Mouse (Mus musculus) MEL (cell line): ENCODE results near the gene Ptcra. TPM values are rescaled to one million over a fixed set of nuclear protein-coding genes. Genes with fewer than 3 reads are reported as not detected.

Experiments
- DNase-seq: peaks from one replicate; pipeline ENCODE4 v3.0.0; 2011; ENCODE audit warnings: low read depth, low spot score
- H3K27ac ChIP-seq: 2 replicates; pipeline ENCODE4 v1.5.1; 2012; ENCODE audit warnings: low read depth, mild to moderate bottlenecking, control low read depth, low read length, moderate library complexity; ENCODE audit not compliant: control insufficient read depth
- H3K27me3 ChIP-seq, 2 experiments: fragments of 150-350 bp in 1 of 2; sonication (generic) in 1 of 2; 2 replicates each; pipeline ENCODE4 v1.6.1; 2012; ENCODE audit warnings: low read length in 2 of 2, mild to moderate bottlenecking in 2 of 2, improper control_type of control experiment in 1 of 2, moderate library complexity in 1 of 2; ENCODE audit not compliant: insufficient read depth in 2 of 2, control insufficient read depth in 1 of 2
- H3K36me3 ChIP-seq, 2 experiments: 2 replicates each; pipeline ENCODE4 v1.6.1; 2012 to 2014; ENCODE audit warnings: low read length in 2 of 2, improper control_type of control experiment in 1 of 2, inconsistent platforms in 1 of 2, mild to moderate bottlenecking in 1 of 2; ENCODE audit not compliant: insufficient read depth in 2 of 2, control insufficient read depth in 1 of 2
- H3K4me1 ChIP-seq, 2 experiments: fragments of 150-350 bp in 1 of 2; sonication (generic) in 1 of 2; 2 replicates each; pipeline ENCODE4 v1.6.1; 2012; ENCODE audit warnings: low read length in 2 of 2, improper control_type of control experiment in 1 of 2, mild to moderate bottlenecking in 1 of 2; ENCODE audit not compliant: insufficient read depth in 2 of 2, control insufficient read depth in 1 of 2
- H3K4me3 ChIP-seq, 2 experiments: fragments of 150-350 bp in 1 of 2; sonication (generic) in 1 of 2; 2 replicates each; pipeline ENCODE4 v1.5.1; 2012; ENCODE audit warnings: low read depth in 2 of 2, low read length in 2 of 2, mild to moderate bottlenecking in 2 of 2, moderate library complexity in 2 of 2, control low read depth in 1 of 2, improper control_type of control experiment in 1 of 2; ENCODE audit not compliant: control insufficient read depth in 1 of 2, insufficient read depth in 1 of 2
- H3K79me2 ChIP-seq: 2 replicates; pipeline ENCODE4 v1.6.1; 2012; ENCODE audit warnings: mild to moderate bottlenecking, low read length, moderate library complexity; ENCODE audit not compliant: control insufficient read depth, poor library complexity, insufficient read depth
- H3K9ac ChIP-seq: 2 replicates; pipeline ENCODE4 v1.6.1; 2012; ENCODE audit warnings: low read depth, mild to moderate bottlenecking, control low read depth, low read length, moderate library complexity; ENCODE audit not compliant: control insufficient read depth, poor library complexity, severe bottlenecking
- H3K9me3 ChIP-seq: fragments of 150-350 bp; sonication (generic); replicated peaks from 2 replicates; pipeline ENCODE4 v1.6.1; 2012; ENCODE audit warnings: mild to moderate bottlenecking, low read length, improper control_type of control experiment, moderate library complexity; ENCODE audit not compliant: insufficient read depth
- BHLHE40 ChIP-seq: IDR thresholded peaks from 2 replicates; pipeline ENCODE4 v1.6.1; 2012; ENCODE audit warnings: low read depth, mild to moderate bottlenecking, inconsistent platforms, low read length, improper control_type of control experiment, borderline replicate concordance
- CHD1 ChIP-seq: IDR thresholded peaks from 2 replicates; pipeline ENCODE4 v1.6.1; 2012; ENCODE audit warnings: low read depth, mild to moderate bottlenecking, inconsistent platforms, low read length, improper control_type of control experiment
- CTCF ChIP-seq, 3 experiments: IDR thresholded peaks in 2 of 3; conservative IDR thresholded peaks in 1 of 3; 2 replicates each; pipeline ENCODE4 v1.5.1; 2011 to 2012; ENCODE audit warnings: low read length in 3 of 3, low read depth in 2 of 3, mild to moderate bottlenecking in 2 of 3, improper control_type of control experiment in 1 of 3, inconsistent platforms in 1 of 3, mixed read lengths in 1 of 3, moderate library complexity in 1 of 3; ENCODE audit not compliant: control insufficient read depth in 1 of 3, insufficient read depth in 1 of 3, poor library complexity in 1 of 3, severe bottlenecking in 1 of 3
- E2F4 ChIP-seq: IDR thresholded peaks from 2 replicates; pipeline ENCODE4 v1.6.1; 2011; ENCODE audit warnings: low read depth, low read length, improper control_type of control experiment, borderline replicate concordance
- ELF1 ChIP-seq: IDR thresholded peaks from 2 replicates; pipeline ENCODE4 v1.6.1; 2014; ENCODE audit warnings: low read depth, mild to moderate bottlenecking, inconsistent platforms, low read length, improper control_type of control experiment, moderate library complexity
- ETS1 ChIP-seq: IDR thresholded peaks from 2 replicates; pipeline ENCODE4 v1.6.1; 2012; ENCODE audit warnings: low read depth, mild to moderate bottlenecking, inconsistent platforms, low read length, improper control_type of control experiment, moderate library complexity
- HCFC1 ChIP-seq: IDR thresholded peaks from 2 replicates; pipeline ENCODE4 v1.6.1; 2012; ENCODE audit warnings: low read depth, mild to moderate bottlenecking, inconsistent platforms, low read length, improper control_type of control experiment, moderate library complexity
- KAT2A ChIP-seq: conservative IDR thresholded peaks from 2 replicates; pipeline ENCODE4 v1.6.1; 2012; ENCODE audit warnings: low read depth, low read length, improper control_type of control experiment, inconsistent platforms
- MAFK ChIP-seq: IDR thresholded peaks from 2 replicates; pipeline ENCODE4 v1.6.1; 2011; ENCODE audit warnings: low read depth, mild to moderate bottlenecking, low read length, improper control_type of control experiment, borderline replicate concordance
- MEF2A ChIP-seq: IDR thresholded peaks from 2 replicates; pipeline ENCODE4 v1.6.1; 2014; ENCODE audit warnings: low read depth, mild to moderate bottlenecking, inconsistent platforms, low read length, improper control_type of control experiment; ENCODE audit not compliant: poor library complexity, insufficient replicate concordance, severe bottlenecking; ENCODE audit errors: extremely low read depth
- MXI1 ChIP-seq: IDR thresholded peaks from 2 replicates; pipeline ENCODE4 v1.6.1; 2011; ENCODE audit warnings: mild to moderate bottlenecking, low read depth, low read length, improper control_type of control experiment
- MYB ChIP-seq: IDR thresholded peaks from 2 replicates; pipeline ENCODE4 v1.6.1; 2011; ENCODE audit warnings: mild to moderate bottlenecking, low read depth, low read length, improper control_type of control experiment
- MYC ChIP-seq: IDR thresholded peaks from 2 replicates; pipeline ENCODE4 v1.6.1; 2011; ENCODE audit warnings: low read depth, mild to moderate bottlenecking, low read length, improper control_type of control experiment, moderate library complexity
- NELFE ChIP-seq: IDR thresholded peaks from 2 replicates; pipeline ENCODE4 v1.6.1; 2011; ENCODE audit warnings: low read depth, low read length, improper control_type of control experiment
- POLR2A ChIP-seq, 2 experiments: IDR thresholded peaks; 2 replicates each; pipeline ENCODE4 v1.6.1; 2011 to 2012; ENCODE audit warnings: low read length in 2 of 2, mild to moderate bottlenecking in 2 of 2, control low read depth in 1 of 2, improper control_type of control experiment in 1 of 2, low read depth in 1 of 2, moderate library complexity in 1 of 2; ENCODE audit not compliant: control insufficient read depth in 1 of 2, insufficient read depth in 1 of 2, poor library complexity in 1 of 2
- POLR2AphosphoS2 ChIP-seq: IDR thresholded peaks from 2 replicates; pipeline ENCODE4 v1.6.1; 2011; ENCODE audit warnings: low read length, improper control_type of control experiment
- POLR2AphosphoS5 ChIP-seq: IDR thresholded peaks from 2 replicates; pipeline ENCODE4 v1.6.1; 2012; ENCODE audit warnings: low read depth, borderline replicate concordance, mild to moderate bottlenecking, inconsistent platforms, low read length, moderate library complexity, mixed read lengths
- RCOR1 ChIP-seq: IDR thresholded peaks from 2 replicates; pipeline ENCODE4 v1.6.1; 2012; ENCODE audit warnings: low read depth, mild to moderate bottlenecking, inconsistent platforms, low read length, improper control_type of control experiment
- SMC3 ChIP-seq: IDR thresholded peaks from 2 replicates; pipeline ENCODE4 v1.6.1; 2011; ENCODE audit warnings: low read depth, low read length, improper control_type of control experiment
- TCF12 ChIP-seq: IDR thresholded peaks from 2 replicates; pipeline ENCODE4 v1.6.1; 2014; ENCODE audit warnings: low read depth, mild to moderate bottlenecking, inconsistent platforms, low read length, improper control_type of control experiment, moderate library complexity
- UBTF ChIP-seq: IDR thresholded peaks from 2 replicates; pipeline ENCODE4 v1.6.1; 2012; ENCODE audit warnings: low read depth, mild to moderate bottlenecking, inconsistent platforms, low read length, improper control_type of control experiment, moderate library complexity, borderline replicate concordance; ENCODE audit not compliant: insufficient read depth
- USF2 ChIP-seq, 2 experiments: IDR thresholded peaks; 2 replicates each; pipeline ENCODE4 v1.6.1; 2011 to 2012; ENCODE audit warnings: improper control_type of control experiment in 2 of 2, low read length in 2 of 2, borderline replicate concordance in 1 of 2, inconsistent platforms in 1 of 2, low read depth in 1 of 2, mild to moderate bottlenecking in 1 of 2; ENCODE audit not compliant: insufficient read depth in 1 of 2
- polyA plus RNA-seq, 2 experiments: library from polyadenylated mRNA; stranded (reverse) in 1 of 2; unstranded in 1 of 2; fragments of >175 nt in 1 of 2; fragments of >200 nt in 1 of 2; gene quantifications; 2 replicates each; pipeline versions ENCODE4 v1.2.1 to v1.2.4; 2012; ENCODE audit warnings: low replicate concordance in 2 of 2, low read depth in 1 of 2; ENCODE audit not compliant: insufficient read length in 2 of 2, insufficient read depth in 1 of 2, missing spikeins in 1 of 2
- total RNA-seq: library from RNA; depleted of rRNA; stranded (reverse); fragments of 300-350 nt; gene quantifications from 2 replicates; pipeline ENCODE4 v1.2.3, GENCODE M21; 2012; rRNA removed

Ptcra gene
- total RNA-seq (1.7 and 2.0 TPM in 2 replicates), polyA plus RNA-seq (1 to 10 TPM in 1 of 2 experiments, not detected in 1; 1.8 TPM)

DNA sequence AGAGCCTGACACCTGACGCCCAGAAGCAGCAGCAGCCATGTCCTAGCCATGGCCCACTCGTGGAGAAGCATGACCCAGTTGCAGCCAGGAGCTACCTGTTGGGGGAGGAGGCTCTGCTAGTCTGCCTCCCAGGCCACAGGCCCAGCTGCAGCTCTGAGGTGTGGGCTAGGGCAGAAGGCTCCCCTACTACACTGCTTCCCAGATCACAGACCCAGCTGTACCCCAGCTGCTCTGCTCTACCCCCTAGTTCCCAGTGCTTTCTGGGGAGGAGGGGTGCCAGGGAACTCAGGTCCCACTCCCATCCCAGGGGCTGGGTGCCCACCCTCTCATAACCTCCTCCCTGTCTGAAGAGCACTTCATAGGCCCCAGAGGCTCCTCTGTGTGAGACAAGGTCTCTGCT, at the start of gene Ptcra:
Gene Ptcra (minus strand): TSS at position 169 of the 400 bp plus-strand sequence.
- Histone ChIP-seq H3K9me3 (no peaks in the 10 kb centered on the region), H3K9ac (no peak within 1 kb of the TSS), H3K79me2 (no peaks in the 10 kb centered on the region), H3K4me3 (no peak within 1 kb of the TSS), H3K27me3 (peaks cover 6 to 9% of the 10 kb centered on the region in 2 experiments), H3K27ac (no peak within 1 kb of the TSS), H3K36me3 (no peaks in the 10 kb centered on the region), H3K4me1 (no peaks in the 10 kb centered on the region)
- no peak for DNase-seq
- no peak for TF ChIP-seq TCF12
- no peak for TF ChIP-seq MYB
- TF ChIP-seq MEF2A, result no peak
- no peak for TF ChIP-seq RCOR1
- TF ChIP-seq USF2 (IDR thresholded peaks at IDR 0.05; ENCODE audit: borderline replicate concordance in 1 of 2, insufficient read depth in 1 of 2, low read depth in 1 of 2, low read length in 2 of 2), result no peak
- no peak for TF ChIP-seq BHLHE40
- TF ChIP-seq MXI1, result no peak
- no peak for TF ChIP-seq MYC
- TF ChIP-seq KAT2A, result no peak
- TF ChIP-seq CHD1, result no peak
- TF ChIP-seq MAFK, result no peak
- no peak for TF ChIP-seq E2F4
- no peak for TF ChIP-seq CTCF (IDR thresholded peaks at IDR 0.05 in 2 of 3, conservative IDR thresholded peaks at IDR 0.05 in 1 of 3; ENCODE audit: control insufficient read depth in 1 of 3, insufficient read depth in 1 of 3, low read depth in 2 of 3, low read length in 3 of 3, poor library complexity in 1 of 3, severe bottlenecking in 1 of 3)
- no peak for TF ChIP-seq POLR2A (IDR thresholded peaks at IDR 0.05; ENCODE audit: control insufficient read depth in 1 of 2, insufficient read depth in 1 of 2, low read depth in 1 of 2, low read length in 2 of 2, poor library complexity in 1 of 2)
- no peak for TF ChIP-seq SMC3
- TF ChIP-seq POLR2AphosphoS2, result no peak
- TF ChIP-seq HCFC1, result no peak

GRCm38 (mm10) chr17:46812442-46812841, 48.9 kb upstream of the Ptcra start:
- Histone ChIP-seq H3K9me3 (no peaks in the 10 kb centered on the region), H3K27me3 (no peaks in the 10 kb centered on the region), H3K36me3 (peaks cover 0 to under 1% of the 10 kb centered on the region in 2 experiments; a peak in 2 of 4 replicates), H3K27ac (no peak overlapping the region), H3K79me2 (no peaks in the 10 kb centered on the region), H3K9ac (no peak overlapping the region), H3K4me3 (no peak overlapping the region), H3K4me1 (peaks cover 0 to 2% of the 10 kb centered on the region in 2 experiments; a peak in 2 of 4 replicates)
- no peak for DNase-seq
- TF ChIP-seq POLR2AphosphoS5, result no peak
- TF ChIP-seq ETS1, result no peak
- TF ChIP-seq MEF2A, result no peak
- TF ChIP-seq USF2 (IDR thresholded peaks at IDR 0.05; ENCODE audit: borderline replicate concordance in 1 of 2, insufficient read depth in 1 of 2, low read depth in 1 of 2, low read length in 2 of 2), result no peak
- no peak for TF ChIP-seq NELFE
- no peak for TF ChIP-seq HCFC1
- no peak for TF ChIP-seq SMC3
- TF ChIP-seq UBTF, result no peak
- no peak for TF ChIP-seq MAFK
- no peak for TF ChIP-seq ELF1
